ENCODE assay signal across 28 mouse cellular contexts in the genomic region with DNA sequence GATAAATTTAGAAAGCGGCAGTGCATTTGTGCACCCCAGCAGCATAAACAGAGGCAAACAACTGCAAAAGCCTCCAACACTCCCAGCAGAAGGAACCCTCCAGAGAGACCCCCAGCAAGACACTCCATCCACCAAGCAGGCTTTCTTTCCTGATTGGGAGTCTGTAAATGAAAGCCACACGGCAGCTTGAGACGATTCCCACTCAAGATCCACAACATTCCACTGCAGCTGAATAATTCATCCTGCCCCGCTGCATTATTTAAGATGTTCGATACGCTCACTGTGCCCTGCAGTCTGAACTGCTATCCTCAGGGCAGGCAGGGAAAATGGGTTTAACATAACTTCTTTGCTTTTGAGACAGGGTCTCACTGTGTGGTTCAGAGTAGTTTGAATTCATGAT. TPM values are rescaled to one million over a fixed set of nuclear protein-coding genes. Genes with fewer than 3 reads are reported as not detected.
DNase-seq lines count a peak whose midpoint lies in the region; ATAC-seq and TF ChIP-seq lines count a peak whose summit lies in the region.
"Had no signal": no experiment of that assay in that cellular context is flagged by ENCODE, and none has a peak within 500 bp of the region (broad histone marks: within the 10 kb centered on the region; RNA-seq: fewer than 3 reads in every experiment).

No protein-coding gene starts in this region.

- intact Hi-C loops in heart, postnatal 25 days (cut with DNase I), result loop anchor here (5.0 kb wide), 1 partner anchor 215 kb away; no protein-coding TSS in a partner anchor

- H3K9ac ChIP-seq in heart, postnatal 0 days (replicated peaks; ENCODE audit: low read depth, low read length), result no peak overlapping the region
- H3K9ac ChIP-seq in midbrain, postnatal 0 days (replicated peaks; ENCODE audit: low read length, poor library complexity, severe bottlenecking), result no peak overlapping the region
- H3K9ac ChIP-seq: limb, embryonic 13.5 days; liver, embryonic 12.5 days had no signal

- no peak for TF ChIP-seq EP300 in heart, postnatal 0 days (IDR thresholded peaks at IDR 0.05; ENCODE audit: low read depth)

- peak overlapping the region; percentile 40 for H3K27ac ChIP-seq in heart, postnatal 0 days (ENCODE audit: low read depth)
- H3K27ac ChIP-seq in midbrain, postnatal 0 days (ENCODE audit: low read depth, low read length), result peak overlapping the region; percentile 34; the same call in 1 of the 2 replicates
- no peak overlapping the region for H3K27ac ChIP-seq in cerebellum, adult 2 months (ENCODE audit: insufficient read depth, low read length)
- H3K27ac ChIP-seq: hindbrain, postnatal 0 days; layer of hippocampus, adult 2 months; limb, embryonic 13.5 days; liver, embryonic 12.5 days had no signal

- H3K9me3 ChIP-seq in heart, postnatal 0 days (replicated peaks; ENCODE audit: control insufficient read depth, low read length), result no peaks in the 10 kb centered on the region
- H3K9me3 ChIP-seq in midbrain, postnatal 0 days (ENCODE audit: low read length), result no peaks in the 10 kb centered on the region
- H3K9me3 ChIP-seq: limb, embryonic 13.5 days; liver, embryonic 12.5 days had no signal

- no peak overlapping the region for H3K4me2 ChIP-seq in heart, postnatal 0 days (ENCODE audit: low read depth, low read length)
- no peak overlapping the region for H3K4me2 ChIP-seq in midbrain, postnatal 0 days (ENCODE audit: low read depth, low read length, poor library complexity, severe bottlenecking)
- H3K4me2 ChIP-seq: limb, embryonic 13.5 days; liver, embryonic 12.5 days had no signal

- peak; percentile 66 for DNase-seq in heart, adult 11 months
- DNase-seq in heart, postnatal 25 days (ENCODE audit: low spot score), result no peak
- DNase-seq in heart, postnatal 0 days (ENCODE audit: low spot score), result no peak
- no peak for DNase-seq in heart, adult 9 months (ENCODE audit: low spot score in 2 of 2)
- DNase-seq in brain, embryonic 14.5 days (ENCODE audit: low read depth), result peak; percentile 51
- no peak for DNase-seq in midbrain, postnatal 0 days (ENCODE audit: low spot score)
- DNase-seq in cerebellum, adult 2 months, result no peak
- DNase-seq: adrenal gland, postnatal 14 days; cerebellum, adult 9-10 months; gastrocnemius, postnatal 36 days; kidney, adult 9 months; kidney, postnatal 25 days; lung, adult 18-20 months; lung, postnatal 14 days; right cerebral cortex, postnatal 25 days; spleen, adult 18-20 months; thymus, postnatal 14 days had no signal

- no peak for TF ChIP-seq CTCF in heart, postnatal 0 days (IDR thresholded peaks at IDR 0.05; ENCODE audit: low read depth)
- TF ChIP-seq CTCF in brain, embryonic 14.5 days (IDR thresholded peaks at IDR 0.05; ENCODE audit: borderline replicate concordance, extremely low read depth, insufficient read depth, insufficient read length), result no peak
- TF ChIP-seq CTCF in midbrain, postnatal 0 days (IDR thresholded peaks at IDR 0.05), result no peak
- TF ChIP-seq CTCF in cerebellum, adult 2 months (IDR thresholded peaks at IDR 0.05; ENCODE audit: borderline replicate concordance, insufficient read depth, low read depth, low read length), result no peak

- H3K4me1 ChIP-seq in heart, postnatal 0 days (ENCODE audit: control insufficient read depth, insufficient read depth), result peaks cover 27% of the 10 kb centered on the region
- H3K4me1 ChIP-seq in midbrain, postnatal 0 days (ENCODE audit: insufficient read depth, low read length), result peaks cover 5% of the 10 kb centered on the region; the same call in 1 of the 2 replicates
- no peaks in the 10 kb centered on the region for H3K4me1 ChIP-seq in cerebellum, adult 2 months (ENCODE audit: control insufficient read depth, insufficient read depth, low read length)
- H3K4me1 ChIP-seq: limb, embryonic 13.5 days; liver, embryonic 12.5 days had no signal

- no peaks in the 10 kb centered on the region for H3K36me3 ChIP-seq in heart, postnatal 0 days (replicated peaks; ENCODE audit: control insufficient read depth, insufficient read depth, low read length)
- H3K36me3 ChIP-seq in midbrain, postnatal 0 days (ENCODE audit: insufficient read depth, low read length), result no peaks in the 10 kb centered on the region
- H3K36me3 ChIP-seq: limb, embryonic 13.5 days; liver, embryonic 12.5 days had no signal

- ATAC-seq in heart, postnatal 0 days (ENCODE audit: insufficient read depth, low read depth), result no peak
- no peak for ATAC-seq in midbrain, postnatal 0 days (ENCODE audit: low FRiP score)
- ATAC-seq: CD4-positive, CD25-positive, alpha-beta regulatory T cell, adult 4 months; hindbrain, postnatal 0 days; intestine, embryonic 16.5 days; liver, embryonic 12.5 days had no signal

- H3K4me3 ChIP-seq in heart, postnatal 0 days (ENCODE audit: low read depth, low read length), result no peak overlapping the region
- H3K4me3 ChIP-seq in midbrain, postnatal 0 days (ENCODE audit: low read depth, low read length), result no peak overlapping the region
- no peak overlapping the region for H3K4me3 ChIP-seq in cerebellum, adult 2 months (replicated peaks; ENCODE audit: insufficient read depth, low read depth, low read length)
- H3K4me3 ChIP-seq: layer of hippocampus, adult 2 months; limb, embryonic 13.5 days; liver, embryonic 12.5 days had no signal

- no peak for TF ChIP-seq POLR2A in brain, embryonic 14.5 days (IDR thresholded peaks at IDR 0.05; ENCODE audit: borderline replicate concordance, extremely low read depth, insufficient read depth, insufficient read length, poor library complexity, severe bottlenecking)
- no peak for TF ChIP-seq POLR2A in cerebellum, adult 2 months (IDR thresholded peaks at IDR 0.05; ENCODE audit: borderline replicate concordance, insufficient read depth, low read length)

- 32% methylated on average over 6 of the region's 6 CpGs for WGBS in heart, postnatal 0 days
- WGBS in midbrain, postnatal 0 days, result 35% methylated on average over 6 of the region's 6 CpGs
- WGBS in cerebellum, adult 2 months, result 79% methylated on average over 6 of the region's 6 CpGs

- no peaks in the 10 kb centered on the region for H3K27me3 ChIP-seq in heart, postnatal 0 days (ENCODE audit: control insufficient read depth, insufficient read depth, low read length)
- H3K27me3 ChIP-seq in midbrain, postnatal 0 days (ENCODE audit: insufficient read depth, low read length), result no peaks in the 10 kb centered on the region
- no peaks in the 10 kb centered on the region for H3K27me3 ChIP-seq in cerebellum, adult 2 months (ENCODE audit: control insufficient read depth, insufficient read depth, low read length)
- H3K27me3 ChIP-seq: limb, embryonic 13.5 days; liver, embryonic 12.5 days had no signal

RNA-seq across cellular contexts. Expression of gene Itgb2l, which starts 41.1 kb away (rescaled TPM):
- total RNA-seq in heart, postnatal 25 days (2021), result not detected
- 0.23 TPM in 1 of 2 replicates, not detected in the other for total RNA-seq in heart, postnatal 0 days (2014; rRNA removed; ENCODE audit: low replicate concordance)
- polyA plus RNA-seq in heart, postnatal 0 days (2015; fragmentation: Nextera tagmentation; extraction: Ambion mirVana), result 0.04 TPM in 1 of 2 replicates, not detected in the other
- 0.05 and 0.08 TPM in 2 replicates for polyA plus RNA-seq in brain, embryonic 14.5 days (2012; rRNA removed)
- total RNA-seq in midbrain, postnatal 0 days (2014; rRNA removed), result not detected in 2 replicates
- 0.53 TPM in 1 of 2 replicates, not detected in the other for polyA plus RNA-seq in midbrain, postnatal 0 days (2015; fragmentation: Nextera tagmentation; extraction: Ambion mirVana)
- polyA plus RNA-seq in cerebellum, adult 2 months (2012; rRNA removed), result 0.03 TPM in 1 of 2 replicates, not detected in the other
- total RNA-seq: gastrocnemius, adult 18-20 months; gastrocnemius, postnatal 36 days; layer of hippocampus, adult 2 months; layer of hippocampus, postnatal 25 days; left cerebral cortex, postnatal 14 days; monocyte, adult 5-6 weeks had no signal
- polyA plus RNA-seq: CD4-positive, CD25-positive, alpha-beta regulatory T cell, adult 4 months; forebrain, embryonic 11.5 days; hindbrain, postnatal 0 days; limb, embryonic 13.5 days had no signal

Comparison
In these comparisons a context has a peak if more than half of its experiments do, and no peak if none do; other contexts are left out.
1. DNase-seq: peak in heart, adult 11 months (single experiment) and brain, embryonic 14.5 days (single experiment); none in heart, postnatal 25 days (single experiment), heart, postnatal 0 days (single experiment), heart, adult 9 months (0 of 2), midbrain, postnatal 0 days (single experiment) and cerebellum, adult 2 months (0 of 2).